Mouse (Mus musculus): ENCODE measurements around the gene Galnt14. TPM values are rescaled to one million over a fixed set of nuclear protein-coding genes. Genes with fewer than 3 reads are reported as not detected.

Gene Galnt14
- total RNA-seq, 2 experiments from 2014 or later, result 2.3 to 6.5 TPM

DNA sequence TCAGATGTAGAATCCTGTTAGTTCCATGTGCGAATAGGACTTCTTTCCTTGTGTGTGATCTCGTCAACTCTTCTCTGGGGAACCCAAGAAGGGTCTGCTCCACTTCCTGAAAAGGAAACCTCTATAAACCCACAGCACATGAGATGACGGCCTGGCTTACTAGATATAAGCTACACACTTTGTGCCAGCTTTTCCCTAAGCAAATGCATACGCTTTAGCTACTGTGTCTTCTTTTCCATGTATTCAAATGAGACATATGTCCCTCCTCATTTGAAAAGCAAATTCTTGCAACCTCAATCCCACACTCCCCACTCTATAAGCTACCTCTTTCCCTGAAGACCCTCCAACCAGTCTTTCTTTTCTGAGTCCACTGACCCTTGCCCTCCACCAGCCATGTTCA lies 196.0 kb downstream of the Galnt14 start:
- no peak for DNase-seq (ENCODE audit: low spot score in 2 of 2)

DNA sequence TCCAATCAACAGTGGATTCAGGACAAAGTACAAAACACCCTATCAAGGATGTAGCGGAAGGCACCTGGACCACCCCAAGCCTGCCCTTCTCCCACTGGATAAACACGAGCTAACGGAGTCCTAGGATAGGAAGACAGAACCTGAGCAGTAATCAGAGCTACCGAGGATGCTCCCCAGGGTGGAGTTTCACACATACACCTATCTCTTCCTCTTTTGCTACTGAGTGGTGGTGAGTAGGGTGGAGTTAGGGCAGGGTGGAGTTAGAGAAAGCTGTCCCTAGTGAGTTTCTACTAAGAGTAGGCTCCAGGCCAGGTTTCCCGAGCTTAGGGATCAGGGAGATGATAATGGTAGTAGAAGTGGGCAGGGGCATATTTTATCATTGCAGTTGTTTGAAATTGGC lies 197.4 kb downstream of the Galnt14 start:
- DNase-seq (ENCODE audit: low spot score in 2 of 2), result no peak

DNA sequence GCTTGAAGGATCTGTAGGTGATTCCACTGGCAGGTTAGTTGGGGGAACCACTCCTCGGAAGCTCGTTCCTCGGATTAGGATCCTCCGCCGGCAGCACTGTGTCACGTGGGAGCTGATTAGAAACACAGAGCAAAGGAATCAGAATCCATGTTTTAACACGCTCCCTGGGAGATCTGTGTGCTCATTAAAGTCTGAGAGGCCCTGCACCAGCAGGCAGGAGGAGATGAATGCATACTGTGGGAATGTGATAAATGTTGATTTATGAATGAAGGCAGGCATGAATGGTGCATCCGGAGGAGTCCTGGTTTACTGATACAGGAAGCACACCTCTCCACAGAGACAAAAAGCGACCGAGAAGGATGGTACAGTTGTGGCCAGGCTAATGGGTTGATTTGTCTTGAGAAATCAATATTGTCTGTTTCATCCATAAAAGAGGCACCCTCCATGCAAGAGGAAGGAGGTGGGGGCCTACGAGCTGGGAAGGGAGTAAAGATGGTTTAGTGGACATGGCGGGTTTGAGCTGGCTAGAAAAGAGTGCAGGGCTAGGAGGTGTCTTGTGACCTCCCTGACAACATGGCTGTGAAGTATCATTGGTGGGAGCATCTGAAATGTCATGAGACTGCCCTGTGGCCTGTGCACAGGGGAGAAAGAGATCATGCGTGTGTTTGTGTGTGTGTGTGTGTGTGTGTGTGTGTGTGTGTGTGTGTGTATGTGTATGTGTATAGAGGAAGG lies 202.3 kb downstream of the Galnt14 start:
- DNase-seq (ENCODE audit: low spot score in 2 of 2), result no peak

DNA sequence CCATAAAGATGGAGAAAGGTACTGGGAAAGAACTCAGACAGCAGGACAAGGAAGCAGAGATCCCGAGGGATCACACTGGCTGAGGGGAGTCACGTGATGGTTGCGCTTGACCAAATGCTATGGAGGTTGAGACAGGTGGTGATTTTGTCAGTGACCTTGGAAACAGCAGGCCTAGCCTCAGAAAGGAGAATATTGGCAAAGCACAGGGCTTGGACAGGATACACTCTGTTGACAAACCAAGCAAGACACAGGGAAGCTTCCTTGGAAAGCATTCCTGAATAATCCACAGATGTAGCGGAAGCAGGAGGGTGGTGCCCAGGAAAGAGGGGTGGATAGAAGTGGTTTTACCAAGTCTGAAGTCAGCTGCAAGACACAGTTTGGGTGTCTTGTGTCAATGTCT lies 206.1 kb downstream of the Galnt14 start:
- no peak for DNase-seq (ENCODE audit: low spot score in 2 of 2)

DNA sequence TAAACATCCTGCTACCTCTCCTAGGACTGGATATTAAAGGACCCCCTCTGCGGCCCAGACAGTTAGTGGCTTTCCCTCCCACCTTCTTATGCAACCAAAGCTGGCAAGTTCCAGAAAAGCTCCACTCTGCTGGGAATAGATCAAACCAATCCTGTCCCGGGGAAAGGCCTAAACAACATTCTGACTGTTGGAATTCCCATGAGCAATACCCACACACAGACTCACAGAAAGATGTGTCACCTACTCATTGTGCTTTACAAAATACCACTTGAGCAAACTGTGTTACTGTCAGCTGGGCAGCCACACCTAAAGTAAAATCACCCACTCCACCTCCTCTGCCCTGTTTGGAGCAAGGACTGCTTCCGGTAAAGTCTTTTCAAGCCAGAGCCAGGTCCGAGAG lies 207.6 kb downstream of the Galnt14 start:
- no peak for DNase-seq (ENCODE audit: low spot score in 2 of 2)

DNA sequence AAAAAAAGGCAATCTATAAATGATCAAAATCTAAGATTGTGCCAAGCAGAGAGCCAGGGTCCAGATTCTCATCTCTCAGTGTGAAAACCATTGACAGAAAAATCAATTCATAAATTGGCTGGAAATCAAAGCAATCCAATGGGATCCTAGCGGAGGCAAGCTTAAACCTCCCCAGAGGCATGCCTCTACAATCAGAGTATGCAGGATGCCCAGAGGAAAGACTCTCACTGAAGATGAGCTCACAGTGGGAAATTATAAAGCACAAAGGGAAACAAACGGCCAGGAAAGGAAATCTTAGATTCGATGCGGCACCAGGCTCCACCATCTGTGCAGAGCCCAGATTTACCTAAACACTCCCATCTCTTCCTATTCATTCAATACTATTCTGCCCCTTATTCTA lies 220.7 kb downstream of the Galnt14 start:
- DNase-seq (ENCODE audit: low spot score in 2 of 2), result no peak

DNA sequence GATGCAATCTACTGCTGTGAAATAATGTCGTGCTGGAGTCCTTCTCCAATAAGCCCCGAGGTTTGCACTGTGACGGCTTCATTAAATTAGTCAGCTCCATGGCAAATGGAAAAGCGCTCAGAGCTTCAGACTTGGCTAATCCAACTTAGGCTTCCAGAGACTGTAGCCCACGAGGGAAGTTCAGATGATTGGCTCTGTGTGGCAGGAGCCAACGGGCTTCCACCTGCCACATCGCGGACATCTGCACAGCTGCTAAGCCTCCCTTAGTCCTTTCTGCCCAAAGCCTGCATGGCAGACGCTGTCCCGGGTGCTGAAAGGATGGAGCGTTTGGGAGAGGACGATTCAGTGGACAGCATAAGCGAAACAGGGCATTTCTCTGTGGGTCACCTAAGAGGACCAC lies 222.5 kb downstream of the Galnt14 start:
- peak; percentile 8 to 22 for DNase-seq (ENCODE audit: low spot score in 2 of 2)

DNA sequence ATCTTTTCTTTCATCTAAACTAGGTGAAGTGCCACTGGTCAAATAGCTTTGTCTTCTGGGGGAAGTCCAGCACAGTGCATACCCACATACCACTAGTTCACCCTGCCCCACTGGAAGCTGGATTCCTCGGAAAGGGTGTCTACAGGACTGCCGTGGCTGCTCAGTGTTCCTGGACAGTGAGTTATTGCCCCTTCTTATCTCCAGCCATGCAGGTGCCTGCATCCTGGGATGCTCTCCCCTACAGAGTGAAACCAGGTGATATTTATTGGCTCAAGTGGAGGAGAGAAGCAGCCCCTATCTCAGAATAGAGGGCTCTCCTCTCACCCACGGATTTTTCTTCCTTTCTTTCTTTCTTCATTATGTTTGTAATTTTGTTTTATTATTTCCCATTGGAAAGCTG lies 222.9 kb downstream of the Galnt14 start:
- no peak for DNase-seq (ENCODE audit: low spot score in 2 of 2)

DNA sequence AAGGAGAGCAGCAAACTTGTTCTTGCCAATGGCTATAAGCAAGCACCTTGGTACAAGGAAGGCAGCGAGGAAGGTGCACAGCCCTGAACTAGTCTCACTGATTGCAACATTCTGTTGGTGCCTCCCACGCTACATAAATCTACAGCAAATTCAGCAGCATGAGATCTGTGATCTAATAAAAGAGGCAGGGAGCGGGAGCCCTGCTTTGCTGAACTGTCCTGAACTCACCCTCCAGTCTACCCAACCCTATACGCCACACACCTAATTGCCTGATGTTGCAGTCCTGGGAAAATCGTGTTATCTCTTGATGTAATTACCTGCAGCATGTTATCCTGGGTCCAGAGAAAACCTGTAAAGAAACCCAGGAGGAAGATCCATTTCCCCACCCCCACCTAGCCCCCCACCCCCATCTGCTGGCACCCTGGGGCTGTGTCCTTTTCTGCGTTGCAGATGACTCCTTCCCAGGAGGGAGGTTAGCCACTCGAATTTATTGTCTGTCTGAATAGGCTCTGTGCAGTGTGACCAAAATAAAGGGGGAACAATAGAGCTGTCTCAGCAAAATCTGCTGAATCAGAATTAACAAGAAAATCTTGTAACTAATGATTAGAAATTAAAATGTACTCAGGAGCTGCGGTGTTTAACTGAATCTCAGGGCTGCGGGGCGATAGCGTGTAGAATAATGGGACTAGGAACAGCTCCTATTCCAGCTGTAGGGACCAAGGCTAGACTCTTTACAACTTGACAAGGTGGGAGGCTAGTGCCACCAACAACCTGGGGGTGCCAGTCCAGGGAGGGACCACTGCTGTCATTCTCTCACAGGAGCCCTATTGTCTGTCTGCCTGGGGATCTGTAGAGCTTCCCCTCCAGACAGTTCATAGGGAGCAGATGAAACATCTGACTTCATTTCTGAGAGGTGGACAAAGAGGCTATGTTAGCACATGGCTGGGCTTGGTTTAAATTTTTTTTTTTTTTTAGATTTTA lies 232.9 kb downstream of the Galnt14 start:
- DNase-seq (ENCODE audit: low spot score in 2 of 2), result no peak

DNA sequence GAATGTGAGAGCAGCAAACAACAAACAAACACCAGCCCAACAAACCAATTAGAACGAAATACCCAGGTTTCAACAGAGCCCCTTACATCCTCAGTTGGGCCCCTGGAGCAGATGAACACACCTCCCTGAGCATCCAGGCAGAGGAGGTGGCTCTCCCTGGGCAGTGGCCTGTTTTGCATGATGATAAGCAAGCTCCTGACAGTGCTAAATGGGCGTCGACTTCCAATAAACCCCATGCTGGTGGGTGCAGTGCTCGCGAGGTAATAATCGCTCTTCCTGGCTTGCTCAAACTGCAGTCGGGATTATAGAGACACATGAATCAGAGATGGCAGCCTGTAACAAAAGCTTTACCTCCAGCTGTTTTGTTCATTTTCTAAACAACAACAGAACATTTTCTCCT lies 235.9 kb downstream of the Galnt14 start:
- no peak for DNase-seq (ENCODE audit: low spot score in 2 of 2)

DNA sequence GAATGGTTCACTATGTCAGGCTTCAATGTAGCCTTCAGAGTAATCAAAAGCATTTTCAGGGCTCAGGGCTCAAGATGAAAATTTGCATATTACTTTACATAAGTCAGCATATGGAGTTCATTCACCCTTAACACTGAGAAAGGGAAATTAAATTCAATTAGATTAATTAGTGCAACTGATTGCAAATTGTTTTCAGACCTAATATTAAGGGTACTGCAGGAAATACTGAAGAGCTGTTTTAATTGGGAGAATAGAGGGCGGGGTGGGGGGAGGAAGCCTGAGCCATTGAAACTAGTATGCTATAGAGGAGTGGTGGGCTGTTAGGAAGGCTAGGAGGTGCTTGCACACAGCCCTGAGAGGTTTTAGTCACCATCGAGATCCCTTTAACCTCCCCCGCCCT lies 237.2 kb downstream of the Galnt14 start:
- DNase-seq (ENCODE audit: low spot score in 2 of 2), result no peak

DNA sequence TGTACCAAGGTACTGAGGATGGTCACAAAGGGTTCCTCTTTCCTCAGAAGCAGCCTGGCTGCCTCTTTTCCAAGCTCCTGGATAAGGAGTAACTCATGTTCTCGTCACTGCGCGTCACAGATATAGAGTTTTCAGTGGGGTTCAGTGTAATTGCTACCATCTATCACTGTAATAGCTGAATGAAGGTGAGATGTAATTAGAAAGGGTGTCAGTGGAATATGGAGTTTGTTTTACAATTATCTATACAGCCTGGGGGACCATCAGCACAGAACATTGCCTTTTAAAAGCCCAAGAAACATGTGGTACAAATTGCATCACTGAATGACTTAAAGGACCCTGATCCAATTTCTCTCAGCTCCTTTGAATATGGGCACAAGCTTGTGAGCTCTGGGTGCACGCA lies 249.4 kb downstream of the Galnt14 start:
- no peak for DNase-seq (ENCODE audit: low spot score in 2 of 2)

DNA sequence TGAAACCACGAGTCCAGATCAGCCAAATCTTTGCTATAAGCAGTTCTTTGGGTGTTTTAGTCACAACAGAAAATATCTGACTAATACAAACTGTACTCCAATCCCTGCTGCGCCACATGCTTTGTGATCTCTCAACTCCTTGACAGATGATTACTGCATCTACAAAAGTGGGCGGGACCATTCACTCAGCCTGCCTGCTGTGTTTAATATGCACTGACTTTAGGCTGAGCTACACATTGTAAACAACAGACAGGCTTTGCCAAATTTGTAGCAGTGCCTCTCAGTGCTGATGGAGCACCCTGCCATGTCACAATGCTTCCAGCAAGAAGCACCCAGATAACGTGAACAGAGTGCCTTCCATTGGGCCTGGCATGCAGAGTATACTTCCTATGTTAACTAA lies 251.5 kb downstream of the Galnt14 start:
- no peak for DNase-seq (ENCODE audit: low spot score in 2 of 2)

DNA sequence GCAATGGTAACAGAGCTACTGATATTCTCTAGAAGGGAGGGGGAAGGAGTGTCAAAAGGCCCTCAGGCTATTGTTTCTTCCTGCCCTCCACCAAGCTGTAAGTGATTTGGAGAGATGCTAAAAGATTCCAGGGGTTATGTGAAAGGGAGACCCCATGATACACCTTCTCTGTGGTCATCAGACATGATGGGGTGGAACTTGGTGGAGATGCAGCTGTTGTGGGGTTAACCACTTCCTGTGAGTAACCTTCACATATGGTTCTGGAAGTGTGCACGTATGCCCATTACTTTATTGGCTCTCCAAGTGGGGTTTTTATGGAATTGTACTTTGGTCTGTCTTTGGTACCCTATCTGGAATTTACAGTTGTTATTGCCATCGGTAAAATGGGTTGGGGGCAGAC lies 253.7 kb downstream of the Galnt14 start:
- no peak for DNase-seq (ENCODE audit: low spot score in 2 of 2)

DNA sequence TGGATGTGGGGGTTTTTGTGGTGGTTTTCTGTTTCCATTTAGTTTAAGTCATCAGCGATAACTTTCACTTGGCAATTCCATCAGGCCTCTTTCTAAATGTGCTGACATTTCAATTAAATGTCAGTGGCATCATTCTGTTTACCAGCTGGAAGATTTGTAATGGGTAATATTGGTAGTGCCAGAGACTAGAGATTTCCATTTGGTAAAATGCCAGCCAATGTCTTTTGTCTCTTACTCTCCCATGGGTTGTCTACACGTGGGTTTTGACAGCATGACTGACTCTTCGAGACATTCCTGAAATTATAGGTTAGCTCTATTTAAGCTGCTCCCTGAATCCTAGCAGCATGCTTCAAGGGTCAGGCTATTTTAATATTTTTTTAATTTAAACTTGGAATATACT lies 256.6 kb downstream of the Galnt14 start:
- no peak for DNase-seq (ENCODE audit: low spot score in 2 of 2)

DNA sequence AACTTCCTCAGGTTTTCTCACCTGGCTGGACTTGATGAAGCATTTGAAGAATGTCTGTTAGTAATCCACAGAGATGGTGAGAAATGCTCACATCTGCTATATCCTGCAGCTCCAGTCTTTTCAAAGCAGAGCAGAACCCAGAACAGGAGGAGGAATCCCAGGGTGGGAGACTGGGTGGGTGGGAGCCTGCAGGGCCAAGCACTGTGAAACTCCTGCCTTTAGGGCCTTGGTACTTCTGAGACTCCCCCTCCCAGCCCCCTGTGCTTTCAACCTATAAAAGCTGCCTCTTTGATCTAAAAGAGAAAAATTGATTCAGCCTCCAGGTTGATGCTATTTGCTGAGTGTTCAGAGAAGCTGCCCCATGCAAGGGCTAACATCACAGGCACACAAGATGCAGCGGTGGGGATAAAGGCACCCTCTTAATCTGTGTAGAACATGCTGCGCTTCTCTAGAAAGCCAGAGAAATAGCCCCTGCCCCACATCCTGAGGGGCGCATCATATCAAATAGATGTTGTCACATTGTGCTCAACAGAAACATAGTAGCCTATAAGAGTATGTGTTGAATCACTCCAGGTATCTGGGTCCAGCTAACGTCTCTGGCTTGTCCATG lies 258.0 kb downstream of the Galnt14 start:
- no peak for DNase-seq (ENCODE audit: low spot score in 2 of 2)

DNA sequence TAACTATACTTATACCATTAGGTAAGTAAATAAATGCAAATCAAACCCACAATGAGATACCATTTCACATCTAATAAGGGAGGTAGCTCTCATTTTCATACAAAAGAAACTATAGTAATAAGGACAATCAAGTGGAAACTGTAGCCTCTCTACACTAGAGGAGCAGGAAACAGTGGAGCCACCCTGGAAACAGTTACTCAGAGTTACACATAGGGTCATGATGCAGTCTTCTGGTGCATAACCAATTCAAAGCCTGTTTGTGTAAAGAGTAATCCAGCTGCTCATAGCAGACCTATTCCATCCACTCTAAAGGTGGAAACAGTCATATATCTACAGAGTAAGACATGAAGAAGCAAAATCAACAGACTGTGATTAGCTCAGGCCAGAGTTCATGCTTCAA lies 261.1 kb downstream of the Galnt14 start:
- no peak for DNase-seq (ENCODE audit: low spot score in 2 of 2)

Other genes starting within 250 kb of the Galnt14 start
- 10 to 100 TPM; 43.6 to 49.5 TPM for gene Ehd3, start 93.7 kb upstream of the Galnt14 start, total RNA-seq (2021)
- 10 to 100 TPM; 87.1 to 92.1 TPM for gene Xdh, start 239.7 kb upstream of the Galnt14 start, total RNA-seq (2021)

Measured in adrenal gland, postnatal 4 days (tissue).